Mouse (Mus musculus) thymus, postnatal 0 days (tissue): Measurements from ENCODE around the gene Gm11011. TPM values are rescaled to one million over a fixed set of nuclear protein-coding genes. Genes with fewer than 3 reads are reported as not detected.

Source experiments
- DNase-seq: peaks from one replicate; pipeline ENCODE4 v3.0.0-alpha.2; 2015; ENCODE audit warnings: low spot score
- polyA plus RNA-seq: library from polyadenylated mRNA; unstranded; fragments of >200 nt; fragmentation: Nextera tagmentation; extraction: Ambion mirVana; gene quantifications from 2 replicates; pipeline ENCODE4 v1.2.1, GENCODE M21; 2015

Gm11011 gene
- polyA plus RNA-seq, 1 experiment from 2014 or later: not detected

GRCm38 (mm10) chr2:169589697-169590096 is 2.2 kb upstream of the Gm11011 start:
- DNase-seq: no peak

- DNase-seq: no peak
These were observed 857 bp downstream of the Gm11011 start for GRCm38 (mm10) chr2:169586688-169587087.

- DNase-seq: no peak
These were observed 1.8 kb downstream of the Gm11011 start for GRCm38 (mm10) chr2:169585631-169586285.

GRCm38 (mm10) chr2:169584745-169585456 is 2.6 kb downstream of the Gm11011 start:
- DNase-seq: no peak

- DNase-seq: no peak
These were observed 4.1 kb downstream of the Gm11011 start for GRCm38 (mm10) chr2:169583476-169583875.

GRCm38 (mm10) chr2:169577508-169578196 is 9.9 kb downstream of the Gm11011 start:
- no peak for DNase-seq

GRCm38 (mm10) chr2:169570063-169570462 is 17.5 kb downstream of the Gm11011 start:
- no peak for DNase-seq

GRCm38 (mm10) chr2:169566159-169566558 is 21.4 kb downstream of the Gm11011 start:
- DNase-seq: no peak

GRCm38 (mm10) chr2:169565751-169566150 is 21.8 kb downstream of the Gm11011 start:
- DNase-seq: no peak

- no peak for DNase-seq
These were observed 41.9 kb downstream of the Gm11011 start for GRCm38 (mm10) chr2:169545674-169546073.

- DNase-seq: no peak
These were observed 48.6 kb downstream of the Gm11011 start for GRCm38 (mm10) chr2:169538906-169539305.

Other genes starting within 250 kb of the Gm11011 start
- 1.1 and 1.7 TPM in 2 replicates for gene Tshz2, start 45.3 kb upstream of the Gm11011 start, polyA plus RNA-seq